Mouse (Mus musculus): Measurements from ENCODE around the gene Thrap3. TPM values are rescaled to one million over a fixed set of nuclear protein-coding genes. Genes with fewer than 3 reads are reported as not detected.
A peak's percentile ranks its signal among the peaks of the same experiment; 100 is the strongest.

The Thrap3 gene
- polyA plus RNA-seq, 1 experiment from 2014 or later, result 139 TPM

- Histone ChIP-seq H3K4me1 (replicated peaks; ENCODE audit: control insufficient read depth, insufficient read depth, low read length) (peaks cover 28% of the 10 kb centered on the region), H3K27ac (peak overlapping the region; percentile 97), H3K4me3 (replicated peaks; ENCODE audit: low read length) (peak overlapping the region; percentile 84), H3K9ac (peak overlapping the region; percentile 88), H3K4me2 (replicated peaks) (peak overlapping the region; percentile 79), H3K9me3 (ENCODE audit: control insufficient read depth, low read length) (no peaks in the 10 kb centered on the region), H3K27me3 (ENCODE audit: control insufficient read depth, insufficient read depth, low read length) (no peaks in the 10 kb centered on the region), H3K36me3 (replicated peaks; ENCODE audit: control insufficient read depth, insufficient read depth) (peaks cover 5% of the 10 kb centered on the region; the same call in 1 of the 2 replicates)
- 77% methylated on average over 10 of the region's 10 CpGs for WGBS
- ATAC-seq (ENCODE audit: low FRiP score) (no peak), DNase-seq (ENCODE audit: low spot score) (no peak)
Measured at GRCm38 (mm10) chr4:126203336-126203895, 856 bp upstream of the Thrap3 start.

- no peaks in the 10 kb centered on the region for H3K9me3 ChIP-seq (ENCODE audit: control insufficient read depth, low read length)
- no peak for ATAC-seq (ENCODE audit: low FRiP score)
- H3K27ac ChIP-seq, result peak overlapping the region; percentile 97
- peaks cover 5% of the 10 kb centered on the region; the same call in 1 of the 2 replicates for H3K36me3 ChIP-seq (replicated peaks; ENCODE audit: control insufficient read depth, insufficient read depth)
- peak overlapping the region; percentile 88 for H3K9ac ChIP-seq
- H3K4me2 ChIP-seq (replicated peaks), result peak overlapping the region; percentile 79
- DNase-seq (ENCODE audit: low spot score), result peak; percentile 50
- peaks cover 28% of the 10 kb centered on the region for H3K4me1 ChIP-seq (replicated peaks; ENCODE audit: control insufficient read depth, insufficient read depth, low read length)
- peak overlapping the region; percentile 84 for H3K4me3 ChIP-seq (replicated peaks; ENCODE audit: low read length)
- no peaks in the 10 kb centered on the region for H3K27me3 ChIP-seq (ENCODE audit: control insufficient read depth, insufficient read depth, low read length)
- WGBS, result under 1% methylated on average over 28 of the region's 28 CpGs
Measured at GRCm38 (mm10) chr4:126201514-126202302, 852 bp downstream of the Thrap3 start.

GRCm38 (mm10) chr4:126200656-126201055 lies 1.9 kb downstream of the Thrap3 start:
- Histone ChIP-seq H3K36me3 (replicated peaks; ENCODE audit: control insufficient read depth, insufficient read depth) (peaks cover 5% of the 10 kb centered on the region; the same call in 1 of the 2 replicates), H3K4me2 (replicated peaks) (peak overlapping the region; percentile 79), H3K9me3 (ENCODE audit: control insufficient read depth, low read length) (no peaks in the 10 kb centered on the region), H3K4me1 (replicated peaks; ENCODE audit: control insufficient read depth, insufficient read depth, low read length) (peaks cover 28% of the 10 kb centered on the region), H3K27ac (no peak overlapping the region), H3K9ac (0 out of 2 replicates have a peak overlapping the region, but pooled peaks have one; percentile 36), H3K4me3 (replicated peaks; ENCODE audit: low read length) (peak overlapping the region; percentile 84), H3K27me3 (ENCODE audit: control insufficient read depth, insufficient read depth, low read length) (no peaks in the 10 kb centered on the region)
- no peak for DNase-seq (ENCODE audit: low spot score)
- no peak for ATAC-seq (ENCODE audit: low FRiP score)
- 78% methylated on average over 2 of the region's 2 CpGs for WGBS

GRCm38 (mm10) chr4:126200036-126200435 lies 2.5 kb downstream of the Thrap3 start:
- no peak for ATAC-seq (ENCODE audit: low FRiP score)
- Histone ChIP-seq H3K9ac (0 out of 2 replicates have a peak overlapping the region, but pooled peaks have one; percentile 36), H3K4me2 (replicated peaks) (peak overlapping the region; percentile 79), H3K4me3 (replicated peaks; ENCODE audit: low read length) (peak overlapping the region; percentile 84; the same call in 1 of the 2 replicates), H3K27me3 (ENCODE audit: control insufficient read depth, insufficient read depth, low read length) (no peaks in the 10 kb centered on the region), H3K9me3 (ENCODE audit: control insufficient read depth, low read length) (no peaks in the 10 kb centered on the region), H3K4me1 (replicated peaks; ENCODE audit: control insufficient read depth, insufficient read depth, low read length) (peaks cover 28% of the 10 kb centered on the region), H3K27ac (no peak overlapping the region), H3K36me3 (replicated peaks; ENCODE audit: control insufficient read depth, insufficient read depth) (peaks cover 5% of the 10 kb centered on the region; the same call in 1 of the 2 replicates)
- 57% methylated on average over 1 of the region's 1 CpGs for WGBS
- DNase-seq (ENCODE audit: low spot score), result no peak

GRCm38 (mm10) chr4:126199556-126199955 lies 3.0 kb downstream of the Thrap3 start:
- DNase-seq (ENCODE audit: low spot score) (no peak), ATAC-seq (ENCODE audit: low FRiP score) (no peak)
- Histone ChIP-seq H3K4me3 (replicated peaks; ENCODE audit: low read length) (no peak overlapping the region), H3K4me1 (replicated peaks; ENCODE audit: control insufficient read depth, insufficient read depth, low read length) (peaks cover 28% of the 10 kb centered on the region), H3K27ac (no peak overlapping the region), H3K4me2 (replicated peaks) (peak overlapping the region; percentile 79; the same call in 1 of the 2 replicates), H3K9me3 (ENCODE audit: control insufficient read depth, low read length) (no peaks in the 10 kb centered on the region), H3K9ac (no peak overlapping the region), H3K27me3 (ENCODE audit: control insufficient read depth, insufficient read depth, low read length) (no peaks in the 10 kb centered on the region), H3K36me3 (replicated peaks; ENCODE audit: control insufficient read depth, insufficient read depth) (peaks cover 5% of the 10 kb centered on the region)
- 87% methylated on average over 6 of the region's 6 CpGs for WGBS

GRCm38 (mm10) chr4:126197485-126197884 lies 5.1 kb downstream of the Thrap3 start:
- Histone ChIP-seq H3K27me3 (ENCODE audit: control insufficient read depth, insufficient read depth, low read length) (no peaks in the 10 kb centered on the region), H3K9me3 (ENCODE audit: control insufficient read depth, low read length) (no peaks in the 10 kb centered on the region), H3K4me3 (replicated peaks; ENCODE audit: low read length) (no peak overlapping the region), H3K27ac (no peak overlapping the region), H3K4me2 (replicated peaks) (no peak overlapping the region), H3K9ac (no peak overlapping the region), H3K4me1 (replicated peaks; ENCODE audit: control insufficient read depth, insufficient read depth, low read length) (peaks cover 23% of the 10 kb centered on the region), H3K36me3 (replicated peaks; ENCODE audit: control insufficient read depth, insufficient read depth) (peaks cover 21% of the 10 kb centered on the region)
- DNase-seq (ENCODE audit: low spot score) (peak; percentile 32), ATAC-seq (ENCODE audit: low FRiP score) (no peak)
- WGBS, result 63% methylated on average over 3 of the region's 3 CpGs

GRCm38 (mm10) chr4:126194916-126195315 lies 7.6 kb downstream of the Thrap3 start:
- DNase-seq (ENCODE audit: low spot score), result no peak
- Histone ChIP-seq H3K9ac (no peak overlapping the region), H3K27ac (no peak overlapping the region), H3K4me2 (replicated peaks) (no peak overlapping the region), H3K27me3 (ENCODE audit: control insufficient read depth, insufficient read depth, low read length) (no peaks in the 10 kb centered on the region), H3K9me3 (ENCODE audit: control insufficient read depth, low read length) (no peaks in the 10 kb centered on the region), H3K4me3 (replicated peaks; ENCODE audit: low read length) (no peak overlapping the region), H3K4me1 (replicated peaks; ENCODE audit: control insufficient read depth, insufficient read depth, low read length) (peaks cover 8% of the 10 kb centered on the region; the same call in 1 of the 2 replicates), H3K36me3 (replicated peaks; ENCODE audit: control insufficient read depth, insufficient read depth) (peaks cover 27% of the 10 kb centered on the region)
- ATAC-seq (ENCODE audit: low FRiP score), result no peak
- WGBS, result 98% methylated on average over 4 of the region's 4 CpGs

GRCm38 (mm10) chr4:126194216-126194615 lies 8.3 kb downstream of the Thrap3 start:
- no peaks in the 10 kb centered on the region for H3K9me3 ChIP-seq (ENCODE audit: control insufficient read depth, low read length)

GRCm38 (mm10) chr4:126190636-126191035 lies 11.9 kb downstream of the Thrap3 start:
- no peaks in the 10 kb centered on the region for H3K27me3 ChIP-seq (ENCODE audit: control insufficient read depth, insufficient read depth, low read length)
- H3K4me1 ChIP-seq (replicated peaks; ENCODE audit: control insufficient read depth, insufficient read depth, low read length), result no peaks in the 10 kb centered on the region
- H3K4me2 ChIP-seq (replicated peaks), result no peak overlapping the region
- H3K9me3 ChIP-seq (ENCODE audit: control insufficient read depth, low read length), result no peaks in the 10 kb centered on the region
- H3K9ac ChIP-seq, result no peak overlapping the region
- 92% methylated on average over 2 of the region's 2 CpGs for WGBS
- H3K4me3 ChIP-seq (replicated peaks; ENCODE audit: low read length), result no peak overlapping the region
- ATAC-seq (ENCODE audit: low FRiP score) (no peak), DNase-seq (ENCODE audit: low spot score) (no peak)
- no peak overlapping the region for H3K27ac ChIP-seq
- peaks cover 33% of the 10 kb centered on the region for H3K36me3 ChIP-seq (replicated peaks; ENCODE audit: control insufficient read depth, insufficient read depth)

More at GRCm38 (mm10) chr4:126194216-126194615, 8.3 kb downstream of the Thrap3 start:
- no peak for DNase-seq (ENCODE audit: low spot score)
- Histone ChIP-seq H3K4me1 (replicated peaks; ENCODE audit: control insufficient read depth, insufficient read depth, low read length) (0 out of 2 replicates have a peak, but pooled peaks cover 2% of the 10 kb centered on the region), H3K4me2 (replicated peaks) (no peak overlapping the region), H3K4me3 (replicated peaks; ENCODE audit: low read length) (no peak overlapping the region), H3K27ac (no peak overlapping the region), H3K27me3 (ENCODE audit: control insufficient read depth, insufficient read depth, low read length) (no peaks in the 10 kb centered on the region), H3K36me3 (replicated peaks; ENCODE audit: control insufficient read depth, insufficient read depth) (peaks cover 32% of the 10 kb centered on the region), H3K9ac (no peak overlapping the region)
- no peak for ATAC-seq (ENCODE audit: low FRiP score)

All from hindbrain, embryonic 14.5 days (tissue).